Mouse (Mus musculus): Measurements from ENCODE around the gene Siglecg.

Gene Siglecg

GRCm38 (mm10) chr7:43441071-43441470, 33.1 kb downstream of the Siglecg start:
- DNase-seq (ENCODE audit: low spot score in 2 of 2) = no peak

GRCm38 (mm10) chr7:43442684-43443083, 34.7 kb downstream of the Siglecg start:
- DNase-seq (ENCODE audit: low spot score in 2 of 2) = no peak

DNA sequence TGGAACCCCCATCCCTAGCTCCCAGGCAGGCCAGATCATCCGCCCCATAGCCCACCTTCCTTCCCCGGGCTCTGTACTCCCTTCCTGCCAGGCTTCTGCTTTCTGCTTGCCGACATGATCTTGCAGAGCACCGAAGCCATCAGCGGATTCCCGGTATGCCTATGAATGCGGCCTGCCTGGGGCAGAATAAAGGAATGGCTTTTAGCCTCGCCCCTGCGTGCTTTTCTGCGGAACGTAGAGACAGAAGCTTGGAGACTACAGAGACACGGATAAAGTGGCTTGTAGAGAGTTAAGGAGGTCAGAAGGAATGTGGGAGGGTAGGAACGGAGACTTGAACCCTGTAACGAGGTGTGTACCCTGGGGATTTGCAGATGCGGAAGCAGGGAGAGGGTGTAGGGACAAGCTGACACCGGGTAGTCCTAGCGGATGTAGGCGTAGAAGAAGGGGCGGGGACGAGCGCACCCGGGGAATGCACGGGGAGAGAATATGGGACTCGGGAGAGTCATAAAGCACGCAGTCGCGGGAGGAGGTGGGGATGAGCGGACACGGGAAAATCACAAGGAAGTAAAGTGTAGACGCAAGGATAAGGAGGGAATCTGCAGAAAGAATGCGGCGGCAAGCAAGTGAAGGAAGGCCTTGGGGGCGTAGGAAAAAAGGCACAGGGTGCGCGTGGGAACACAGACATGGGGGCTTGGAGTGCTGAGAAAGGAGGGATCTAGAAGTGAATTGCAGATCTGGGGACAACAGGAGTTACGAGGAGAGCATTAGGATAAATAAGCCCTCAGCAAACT, 35.3 kb downstream of the Siglecg start:
- DNase-seq (ENCODE audit: low spot score in 2 of 2) = peak; percentile 40 to 74

- peak; percentile 91 to 94 for DNase-seq (ENCODE audit: low spot score in 2 of 2)
Measured at GRCm38 (mm10) chr7:43443917-43444293, 35.9 kb downstream of the Siglecg start, which contains the start of the genes Etfb and Gm45233. Etfb (plus strand) TSS chr7:43444083. Gm45233 (plus strand) TSS chr7:43444128.

DNA sequence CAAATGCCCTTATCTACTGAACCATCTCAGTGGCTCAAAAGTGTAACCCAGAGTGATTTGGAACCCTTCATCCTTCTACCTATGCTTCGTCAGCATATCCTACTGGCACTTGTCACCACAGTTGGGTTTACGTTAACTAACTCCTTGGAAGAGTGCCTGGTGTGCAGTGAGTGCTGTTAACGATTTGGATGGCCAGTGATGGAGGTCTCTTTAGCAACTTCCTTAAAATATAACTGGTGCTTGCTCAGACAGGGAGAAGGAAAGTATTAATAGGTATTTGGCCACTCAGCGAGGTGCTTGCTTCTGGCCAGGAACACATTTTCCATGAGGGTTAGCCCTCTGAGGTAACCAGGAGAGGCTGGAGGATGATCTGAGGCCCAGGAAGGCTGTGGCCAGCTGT, 39.8 kb downstream of the Siglecg start:
- no peak for DNase-seq (ENCODE audit: low spot score in 2 of 2)

- DNase-seq (ENCODE audit: low spot score in 2 of 2) = no peak
Measured at GRCm38 (mm10) chr7:43448246-43448645, 40.2 kb downstream of the Siglecg start.

DNA sequence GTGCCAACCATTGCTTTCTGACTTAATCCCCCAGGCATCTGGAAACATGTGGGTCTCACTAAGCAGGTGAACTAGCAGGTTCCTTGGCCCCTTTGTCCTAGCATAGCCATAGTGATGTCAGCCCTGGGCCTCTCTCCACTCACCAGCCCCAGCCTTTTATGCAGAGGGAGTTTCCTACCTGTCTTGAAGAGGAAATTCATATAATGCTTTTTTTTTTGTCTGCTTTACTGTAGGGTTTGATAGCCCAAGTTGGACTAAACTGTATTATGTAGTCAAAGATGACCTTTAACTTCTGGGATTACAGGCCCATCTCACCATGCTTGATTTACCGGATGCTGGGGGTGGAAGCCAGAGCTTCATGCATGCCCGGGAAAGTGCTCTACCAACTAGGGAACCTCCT, 41.8 kb downstream of the Siglecg start:
- no peak for DNase-seq (ENCODE audit: low spot score in 2 of 2)

DNA sequence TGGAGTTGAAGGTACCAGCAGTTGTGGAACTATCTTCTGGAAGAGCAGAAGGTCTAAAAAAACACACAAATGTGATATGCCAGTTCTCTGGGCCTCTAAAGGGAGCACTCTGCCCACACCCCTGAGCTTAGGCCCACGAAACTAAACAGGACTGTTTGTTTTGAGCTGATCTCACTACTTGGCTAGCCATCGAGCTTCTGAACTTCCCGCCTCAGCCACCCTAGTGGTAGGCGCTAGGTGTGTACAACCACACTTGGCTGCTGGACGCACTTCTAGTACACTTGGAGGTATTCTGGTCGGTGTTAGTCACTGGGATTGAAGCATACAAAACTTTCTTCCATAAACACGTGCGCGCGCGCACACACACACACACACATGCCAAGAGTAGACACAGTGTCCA, 43.7 kb downstream of the Siglecg start:
- no peak for DNase-seq (ENCODE audit: low spot score in 2 of 2)

- no peak for DNase-seq (ENCODE audit: low spot score in 2 of 2)
Measured at GRCm38 (mm10) chr7:43452609-43453008, 44.6 kb downstream of the Siglecg start.

GRCm38 (mm10) chr7:43453599-43454355, 45.8 kb downstream of the Siglecg start:
- no peak for DNase-seq (ENCODE audit: low spot score in 2 of 2)

- DNase-seq (ENCODE audit: low spot score in 2 of 2) = no peak
Measured at GRCm38 (mm10) chr7:43454371-43454770, 46.4 kb downstream of the Siglecg start.

- DNase-seq (ENCODE audit: low spot score in 2 of 2) = no peak
Measured at GRCm38 (mm10) chr7:43462851-43463250, 54.8 kb downstream of the Siglecg start, which contains the start of gene Vsig10l. Vsig10l (plus strand) TSS chr7:43463151.

GRCm38 (mm10) chr7:43463976-43464375, 56.0 kb downstream of the Siglecg start:
- DNase-seq (ENCODE audit: low spot score in 2 of 2) = no peak

GRCm38 (mm10) chr7:43464864-43465343, 56.9 kb downstream of the Siglecg start:
- no peak for DNase-seq (ENCODE audit: low spot score in 2 of 2)

GRCm38 (mm10) chr7:43465344-43466098, 57.5 kb downstream of the Siglecg start:
- peak; percentile 63 to 82 for DNase-seq (ENCODE audit: low spot score in 2 of 2)

- DNase-seq (ENCODE audit: low spot score in 2 of 2) = peak in 1 of 2 experiments; percentile 69
Measured at GRCm38 (mm10) chr7:43466099-43466694, 58.2 kb downstream of the Siglecg start.
